Mouse (Mus musculus) R1 (cell line): ENCODE data around the gene Gm28729.
"Not testable (repeated sequence)": the region's sequence is repeated elsewhere in the genome, so short reads cannot be mapped to it uniquely, and the experiment has no call there.

Experiments used
- DNase-seq: peaks from one replicate; pipeline ENCODE4 v3.0.0-alpha.2; 2018; ENCODE audit warnings: low read depth, low spot score

Gm28729 gene

DNA sequence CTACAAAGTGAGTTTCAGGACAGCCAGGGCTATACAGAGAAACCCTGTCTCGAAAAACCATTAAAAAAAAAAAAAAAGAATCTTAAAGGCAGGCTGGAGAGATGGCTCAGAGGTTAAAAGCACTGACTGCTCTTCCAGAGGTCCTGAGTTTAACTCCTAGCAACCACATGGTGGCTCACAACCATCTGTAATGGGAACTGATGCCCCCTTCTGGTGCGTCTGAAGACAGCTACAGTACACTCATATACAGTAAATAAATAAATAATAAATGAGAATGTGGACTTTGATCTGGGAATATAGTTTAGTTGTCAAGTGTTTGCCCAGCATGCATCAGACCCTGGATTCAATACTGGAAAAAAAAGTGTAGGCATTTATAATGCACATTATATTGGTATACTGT is 3.5 kb downstream of the Gm28729 start:
- not testable (repeated sequence) for DNase-seq

DNA sequence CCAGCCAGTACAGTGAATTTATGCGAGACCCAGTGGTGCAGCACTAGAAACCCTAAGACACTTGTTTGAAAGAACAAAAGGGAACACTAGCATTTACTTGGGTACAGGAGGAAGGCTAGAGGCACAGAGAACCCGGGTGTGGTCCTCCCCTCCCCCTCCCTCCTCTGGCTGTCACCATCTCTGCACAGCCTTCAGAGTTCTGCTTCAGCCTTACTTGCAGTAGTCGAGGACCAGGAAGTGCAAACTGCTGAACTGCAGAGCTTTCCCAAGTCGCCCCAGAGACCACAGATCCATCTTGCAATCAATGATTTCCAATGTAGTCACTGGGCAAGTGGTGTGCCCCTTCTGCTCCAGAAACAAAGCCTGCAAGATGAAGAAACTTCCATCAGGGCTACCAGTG is 7.6 kb downstream of the Gm28729 start:
- DNase-seq, result no peak

DNA sequence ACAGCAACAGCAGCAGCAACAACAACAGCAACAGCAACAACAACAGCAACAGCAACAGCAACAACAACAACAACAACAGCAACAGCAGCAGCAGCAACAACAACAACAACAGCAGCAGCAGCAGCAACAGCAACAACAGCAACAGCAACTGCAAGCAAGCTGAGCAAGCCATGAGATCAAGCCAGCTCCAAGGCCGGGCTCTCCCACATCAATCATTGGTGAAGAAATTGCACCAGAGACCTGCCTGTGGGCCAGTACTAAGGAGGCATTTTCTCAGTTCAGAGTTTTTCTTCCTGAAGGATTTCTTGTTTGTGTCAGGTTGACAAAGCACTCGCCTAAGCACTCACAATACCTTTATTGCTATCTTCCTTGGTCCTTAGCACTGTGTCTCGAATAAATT is 8.3 kb downstream of the Gm28729 start:
- no peak for DNase-seq

DNA sequence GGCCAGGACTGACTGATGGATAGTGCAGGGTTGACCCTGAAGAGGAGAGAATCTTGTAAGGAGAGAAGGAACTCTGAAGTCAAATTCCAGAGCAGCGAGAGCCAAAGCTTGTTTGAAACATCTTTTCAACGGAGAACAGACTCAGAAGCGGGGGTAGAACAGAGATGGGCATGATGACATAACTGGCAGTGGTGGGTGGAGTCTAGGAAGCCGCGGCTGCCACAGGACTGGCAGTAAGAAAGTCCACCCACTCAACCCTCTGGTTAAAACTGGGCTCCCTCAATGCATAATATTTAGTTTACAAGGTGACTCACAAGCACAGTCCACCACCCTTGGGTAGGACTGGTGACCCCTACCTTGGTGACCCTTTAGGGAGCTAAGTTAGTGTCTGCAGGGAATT is 9.3 kb downstream of the Gm28729 start:
- DNase-seq, result no peak

DNA sequence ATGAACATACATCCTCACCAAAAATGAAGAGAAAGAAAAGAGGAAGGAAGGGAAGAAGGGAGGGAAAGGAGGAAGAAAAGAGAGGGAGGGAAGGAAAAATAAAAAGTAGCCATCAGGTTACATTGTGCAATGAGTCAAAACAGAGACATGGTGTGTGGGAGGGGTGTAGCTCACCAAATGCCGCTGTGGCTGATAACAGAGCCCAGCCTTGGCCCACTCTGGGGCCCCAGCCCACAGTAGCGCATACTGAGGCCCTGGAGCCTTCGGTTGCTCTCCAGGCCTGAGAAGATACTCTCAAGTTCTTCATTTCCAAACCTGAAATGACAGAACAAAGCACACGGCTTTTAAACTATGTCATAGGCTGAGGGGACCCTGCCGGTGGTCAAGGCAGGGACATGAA is 10.8 kb downstream of the Gm28729 start:
- no peak for DNase-seq

DNA sequence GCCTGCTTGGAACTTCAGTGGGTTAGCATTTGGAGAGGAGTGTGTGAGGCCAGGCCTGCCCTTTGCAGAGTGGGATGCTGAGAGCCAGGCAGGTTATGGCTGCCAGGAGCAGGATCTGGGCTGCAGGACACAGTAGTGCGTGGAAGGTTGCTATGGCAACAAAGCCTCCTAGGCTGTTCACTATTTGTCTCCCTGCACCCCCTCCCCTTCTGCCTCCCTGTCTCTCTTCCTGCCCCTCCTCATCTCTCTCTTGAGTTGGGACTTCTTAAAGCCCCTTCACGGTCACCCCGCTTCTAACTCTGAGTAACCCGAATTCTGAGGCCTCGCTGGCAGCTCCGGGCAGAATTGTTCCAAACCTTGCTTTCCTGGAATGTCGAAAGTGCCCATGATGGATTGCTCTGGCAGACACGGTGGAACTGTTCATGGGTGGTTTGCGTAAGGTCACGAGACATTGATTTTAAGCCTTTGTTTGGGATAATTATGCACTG is 19.0 kb downstream of the Gm28729 start:
- peak; percentile 73 for DNase-seq

DNA sequence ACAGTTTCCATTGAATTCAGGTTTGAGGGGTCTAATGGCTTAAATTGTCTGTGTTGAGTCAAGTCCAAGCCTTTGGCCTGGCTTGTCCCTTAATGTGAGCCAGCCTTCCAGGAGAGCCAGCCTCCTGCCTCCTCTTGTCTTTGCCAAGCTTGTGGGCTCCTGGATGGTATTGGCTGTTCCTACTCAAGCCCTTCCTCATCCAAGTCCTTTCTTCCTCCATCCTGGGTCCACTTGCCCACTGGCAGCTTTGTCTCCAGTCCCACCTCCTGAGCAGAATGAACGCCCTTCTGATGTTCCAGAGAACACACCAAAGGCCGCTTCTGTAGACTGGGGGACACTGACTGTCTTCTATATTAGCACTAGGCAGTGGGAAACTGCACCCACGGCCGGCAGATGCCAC is 19.9 kb downstream of the Gm28729 start:
- DNase-seq, result no peak

DNA sequence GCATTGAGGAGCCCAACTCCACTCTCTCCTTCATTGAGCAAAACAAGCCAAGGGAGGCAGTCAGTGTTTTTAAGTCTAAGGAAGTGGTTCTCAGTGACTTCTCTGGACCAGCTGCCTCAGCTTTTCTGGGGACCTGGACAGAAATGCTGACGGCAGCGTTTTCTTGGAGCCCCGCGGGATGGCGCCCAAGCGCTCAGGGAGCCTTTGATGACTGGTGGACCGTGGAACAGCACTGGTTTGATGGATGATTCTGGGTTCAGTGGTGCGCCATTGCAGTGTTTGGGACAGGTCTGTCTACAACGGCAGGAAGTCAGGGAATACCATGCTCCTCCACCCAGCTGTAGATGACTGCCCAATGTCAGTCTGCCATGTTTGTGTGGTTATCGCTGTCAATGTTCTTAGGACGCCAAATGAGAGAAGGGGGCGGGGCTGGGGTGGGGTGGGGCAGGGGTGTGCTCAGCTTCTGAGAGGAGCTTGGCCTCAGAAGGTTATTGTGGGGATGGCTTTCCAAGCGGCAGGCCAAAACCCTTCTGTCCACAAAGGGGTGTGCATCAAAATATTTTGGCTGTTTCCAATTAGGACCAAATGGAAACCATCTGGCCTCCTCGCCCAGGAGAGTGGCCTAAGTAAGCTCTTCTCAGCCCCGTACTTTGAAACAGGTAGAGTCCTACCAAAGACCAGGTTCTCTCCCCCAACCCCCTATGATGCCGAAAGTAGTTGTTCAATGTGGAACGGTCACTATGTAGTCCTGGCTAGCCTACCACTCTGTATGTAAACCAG is 20.8 kb downstream of the Gm28729 start:
- peak; percentile 71 for DNase-seq

DNA sequence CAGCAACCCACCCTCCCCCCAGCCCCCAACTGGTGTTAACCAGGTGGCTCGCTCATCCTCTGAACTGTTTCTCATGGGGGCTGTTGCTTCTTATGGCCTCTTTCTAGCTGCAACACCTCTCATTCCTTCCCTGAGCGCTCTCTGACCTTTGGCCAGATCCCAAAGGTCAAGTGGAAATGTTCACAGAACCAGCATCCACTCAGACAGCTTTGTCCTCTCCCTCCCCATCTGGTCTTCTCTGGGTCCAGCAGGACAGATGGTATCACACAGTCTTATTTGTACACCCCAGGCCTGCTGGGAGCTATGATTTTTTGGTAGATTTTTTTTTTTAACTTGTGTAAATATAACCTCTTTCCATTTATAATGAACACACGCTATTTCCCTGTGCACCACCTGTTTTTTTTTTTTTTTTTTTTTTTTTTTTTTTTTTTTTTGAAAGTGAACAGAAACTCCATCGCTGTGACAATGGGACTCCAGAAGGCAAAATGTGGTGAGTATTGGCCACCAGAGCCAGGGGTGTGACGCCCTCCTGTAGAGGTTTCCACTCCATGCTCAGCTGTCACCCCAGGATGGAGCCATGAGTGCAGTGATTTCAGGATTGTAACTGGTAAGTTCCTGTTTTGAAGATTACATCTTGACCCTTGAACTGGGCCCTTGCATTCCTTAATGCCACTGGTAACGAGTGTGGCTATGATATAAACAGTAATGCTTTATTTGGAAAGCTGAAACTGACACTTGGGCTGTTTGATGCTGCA is 22.0 kb downstream of the Gm28729 start:
- DNase-seq, result no peak

DNA sequence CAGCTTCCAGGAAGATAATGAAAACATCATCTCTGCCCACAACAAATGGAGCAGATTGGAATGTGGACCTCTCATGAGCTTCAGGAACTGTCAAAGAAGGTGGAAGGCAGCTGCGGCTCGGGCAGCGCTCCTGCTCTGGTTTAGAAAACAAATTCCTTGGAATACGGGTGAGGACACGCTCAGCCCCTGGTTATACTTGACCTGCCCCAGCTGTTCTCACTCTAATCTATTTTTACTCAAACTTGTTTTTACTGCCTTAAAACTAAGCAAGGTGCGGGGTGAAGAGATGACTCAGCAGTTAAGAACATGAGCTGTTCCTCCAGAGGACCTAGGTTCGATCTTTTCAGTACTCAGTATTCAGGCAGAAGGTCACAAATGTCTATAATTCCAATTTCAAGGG is 23.8 kb downstream of the Gm28729 start:
- DNase-seq, result no peak

DNA sequence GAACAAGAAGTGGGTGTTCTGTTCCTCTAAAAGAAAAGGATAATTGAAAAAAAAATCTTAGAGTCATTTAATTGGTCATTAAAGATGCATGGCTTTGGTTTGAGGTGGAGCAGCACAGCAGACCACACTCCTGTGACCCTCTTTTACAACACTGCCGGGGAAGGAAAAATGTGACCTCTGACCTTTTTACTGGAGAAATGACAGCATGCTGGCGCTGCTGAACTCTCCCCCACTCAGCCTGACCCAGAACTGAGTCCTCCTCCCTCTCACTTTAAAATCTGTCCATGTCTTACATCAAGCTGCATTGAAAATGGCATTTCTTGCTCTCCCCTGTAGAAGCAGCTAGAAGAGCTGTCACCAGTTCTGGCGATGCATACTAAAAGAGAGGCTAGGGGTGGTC is 31.9 kb downstream of the Gm28729 start:
- no peak for DNase-seq

DNA sequence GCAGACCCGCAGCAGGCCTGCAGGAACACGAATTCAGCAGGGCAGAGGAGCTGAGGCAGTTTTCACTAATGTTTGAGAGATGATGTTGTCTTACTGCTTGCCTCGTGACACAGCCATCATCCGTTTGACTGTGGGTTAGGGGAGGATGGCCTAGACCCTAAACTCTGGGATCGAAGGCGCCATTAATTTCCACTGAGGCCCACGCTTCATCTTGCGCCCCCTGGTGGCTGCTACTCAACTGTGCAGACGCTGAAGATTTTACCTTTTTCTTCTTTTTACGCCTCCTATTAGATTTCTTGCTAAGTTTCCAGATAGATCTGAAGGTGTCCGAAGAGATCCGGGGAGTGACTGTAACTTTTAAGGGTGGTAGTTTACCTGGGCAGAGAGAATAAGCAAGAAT is 33.3 kb downstream of the Gm28729 start:
- peak; percentile 86 for DNase-seq

DNA sequence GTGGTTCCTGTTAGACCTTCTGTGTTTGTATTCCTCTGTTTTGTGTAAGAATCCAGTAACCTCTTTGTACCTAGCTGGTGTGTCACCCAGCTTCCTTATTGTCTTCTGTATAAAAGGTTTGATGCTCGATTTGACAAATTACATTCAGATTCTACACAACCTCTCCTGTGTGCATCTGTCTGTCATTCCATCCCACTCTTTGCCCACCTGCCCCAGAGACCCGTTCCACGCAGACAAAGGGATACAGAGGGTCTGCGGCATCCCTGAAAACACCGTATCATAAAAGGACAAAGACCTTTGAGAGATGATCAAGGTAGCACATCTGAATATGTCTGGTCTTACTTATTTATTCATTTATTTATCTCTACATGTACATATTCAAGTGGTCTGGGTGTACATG is 37.2 kb downstream of the Gm28729 start:
- peak; percentile 60 for DNase-seq

DNA sequence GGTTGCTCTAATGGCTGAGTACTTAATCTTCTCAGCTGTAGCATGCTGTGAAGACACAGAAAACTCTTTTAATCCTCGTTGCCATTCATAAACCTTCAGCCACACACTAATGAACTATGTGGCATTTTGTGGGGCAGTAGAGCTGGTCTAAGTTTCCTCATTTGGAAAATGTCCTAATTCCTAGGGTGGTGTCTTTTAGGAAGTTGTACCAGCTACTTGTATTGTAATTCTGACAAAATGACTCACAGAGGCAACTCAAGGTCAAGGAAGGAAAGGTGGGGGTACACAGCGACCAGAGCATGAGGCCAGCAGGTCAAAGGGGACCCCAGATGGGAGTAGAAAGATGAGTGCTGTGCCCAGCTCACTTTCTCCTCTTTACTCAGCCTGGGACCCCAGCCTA is 41.4 kb downstream of the Gm28729 start:
- peak; percentile 47 for DNase-seq

DNA sequence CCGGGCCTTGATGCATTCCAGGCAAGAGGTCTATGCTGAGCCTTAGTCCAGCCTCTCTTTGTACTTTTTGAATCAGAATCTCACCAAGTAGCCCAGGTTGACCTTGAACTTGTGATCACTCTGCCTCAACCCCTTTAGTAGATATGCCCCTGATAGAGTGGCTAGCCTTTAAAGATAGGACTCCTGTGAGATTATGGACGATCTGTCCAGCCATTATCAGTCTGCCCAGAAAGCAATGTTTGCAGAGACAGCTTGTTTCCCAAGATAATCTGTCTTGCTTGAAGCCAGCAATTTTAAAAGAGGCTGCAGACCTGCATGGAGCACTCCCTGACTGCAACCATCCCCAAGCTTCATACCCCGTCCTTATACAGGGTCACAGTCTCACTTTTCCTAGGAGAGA is 42.0 kb downstream of the Gm28729 start:
- DNase-seq, result no peak

DNA sequence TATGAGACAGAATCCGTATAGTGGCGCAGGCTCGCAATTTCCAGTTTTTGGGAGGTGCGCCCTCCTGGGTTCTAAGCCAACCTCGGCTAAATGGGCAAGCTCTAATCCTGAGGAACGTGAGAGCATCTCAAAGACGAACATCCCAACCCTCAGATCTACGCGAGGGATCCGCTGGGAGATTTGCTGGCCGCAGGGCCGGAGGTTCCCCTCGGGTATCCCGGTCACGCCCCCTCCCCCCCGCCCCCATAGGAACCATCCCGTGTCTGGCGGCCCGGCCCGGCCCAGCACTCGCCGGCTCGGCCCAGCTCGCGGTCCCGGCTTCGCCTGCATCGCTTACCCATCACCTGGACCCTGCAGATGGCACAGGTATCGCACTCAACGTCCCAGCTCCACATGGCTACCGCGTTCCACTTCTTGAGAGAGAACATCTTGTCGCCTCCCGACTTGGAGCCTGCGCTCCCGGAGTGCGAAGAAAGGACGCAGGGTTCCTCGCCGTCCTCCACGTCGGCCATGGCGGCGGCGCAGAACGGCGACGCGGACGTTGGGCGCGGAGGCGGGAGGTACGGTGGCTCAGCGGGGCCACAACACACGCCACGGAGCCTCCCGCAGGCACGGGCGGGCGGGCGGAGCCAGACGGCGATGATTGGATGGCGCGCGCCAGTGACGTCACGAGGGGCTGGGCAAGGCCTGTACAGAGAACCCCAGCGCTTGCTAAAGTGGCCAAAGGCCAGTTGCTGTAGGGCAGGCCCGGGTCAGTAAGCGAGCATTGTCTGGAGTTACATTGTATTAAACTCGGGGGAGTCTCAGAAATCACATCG is 46.8 kb downstream of the Gm28729 start, which contains the start of gene Rnf7:
Rnf7 (minus strand) TSS at position 605 of the 818 bp plus-strand sequence.
- peak; percentile 96 for DNase-seq

DNA sequence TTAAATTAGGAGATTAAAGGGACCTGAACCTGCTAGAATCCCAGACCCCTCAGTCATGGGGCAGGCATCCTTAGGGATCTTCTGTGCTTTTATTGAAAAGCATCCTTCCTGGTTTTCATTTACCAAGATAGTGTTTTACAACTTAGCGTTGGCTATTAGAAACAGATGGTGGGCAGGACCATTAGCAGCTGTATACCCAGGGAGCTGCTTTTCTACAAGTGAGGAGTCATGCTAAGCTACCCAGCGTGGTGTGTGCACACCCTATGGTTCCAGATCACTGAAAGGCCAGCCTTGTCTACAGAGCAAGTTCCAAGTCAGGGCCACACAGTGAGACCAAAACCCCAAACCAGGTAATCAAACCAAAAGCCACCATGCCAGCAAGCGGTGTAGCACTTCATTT is 52.7 kb downstream of the Gm28729 start:
- no peak for DNase-seq

DNA sequence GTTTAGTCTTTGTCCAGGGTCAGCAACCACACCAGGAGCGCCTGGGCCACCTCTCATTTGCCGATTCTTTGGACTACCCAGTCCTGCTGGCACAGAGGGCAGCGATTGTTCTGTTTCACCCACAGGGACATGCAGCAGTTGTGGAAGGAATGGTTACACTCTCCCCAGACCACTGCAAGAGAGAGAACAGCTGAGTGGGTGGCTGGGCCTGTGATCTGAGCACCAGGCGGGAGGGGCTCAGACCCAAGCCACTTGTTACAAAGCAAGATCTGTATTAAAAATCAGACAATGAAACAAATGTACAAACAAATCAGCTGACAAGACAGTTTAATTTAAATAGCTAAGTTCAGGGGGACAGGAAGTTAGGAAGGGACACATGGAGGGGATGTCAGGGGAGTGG is 53.4 kb downstream of the Gm28729 start:
- DNase-seq, result not testable (repeated sequence)

DNA sequence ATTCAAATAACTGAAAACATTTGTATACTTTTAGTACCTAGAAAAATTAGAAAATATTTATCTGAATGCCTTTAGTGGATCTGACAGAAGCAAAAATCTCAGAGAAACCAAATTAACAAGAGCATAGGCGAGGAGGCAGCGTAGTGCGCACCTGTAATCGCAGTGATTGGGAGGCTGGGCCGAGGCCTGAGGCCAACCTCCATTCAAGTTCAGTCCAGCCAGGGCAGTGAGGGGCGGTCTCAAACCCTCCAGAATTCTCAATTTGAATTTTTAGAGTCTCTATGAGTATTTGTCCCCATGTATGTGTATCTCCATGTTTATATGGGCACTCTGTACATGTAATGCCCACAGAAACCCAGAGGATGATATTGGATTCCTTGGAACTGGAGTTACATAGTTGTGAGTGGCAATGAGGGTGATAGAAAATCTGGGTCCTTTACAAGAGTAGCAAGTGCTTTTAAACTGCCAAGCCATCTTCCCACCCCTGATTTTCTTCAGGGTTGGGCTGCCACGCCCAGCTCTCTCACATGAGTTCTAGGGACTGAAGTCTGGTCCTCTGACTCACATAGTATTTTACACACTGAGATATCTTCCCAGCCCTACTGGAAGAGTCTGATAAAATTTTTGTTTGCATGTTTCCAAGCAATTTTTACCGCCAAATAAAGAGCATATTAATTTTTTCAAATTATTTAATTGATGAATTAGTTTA is 54.6 kb downstream of the Gm28729 start:
- DNase-seq, result peak; percentile 44

DNA sequence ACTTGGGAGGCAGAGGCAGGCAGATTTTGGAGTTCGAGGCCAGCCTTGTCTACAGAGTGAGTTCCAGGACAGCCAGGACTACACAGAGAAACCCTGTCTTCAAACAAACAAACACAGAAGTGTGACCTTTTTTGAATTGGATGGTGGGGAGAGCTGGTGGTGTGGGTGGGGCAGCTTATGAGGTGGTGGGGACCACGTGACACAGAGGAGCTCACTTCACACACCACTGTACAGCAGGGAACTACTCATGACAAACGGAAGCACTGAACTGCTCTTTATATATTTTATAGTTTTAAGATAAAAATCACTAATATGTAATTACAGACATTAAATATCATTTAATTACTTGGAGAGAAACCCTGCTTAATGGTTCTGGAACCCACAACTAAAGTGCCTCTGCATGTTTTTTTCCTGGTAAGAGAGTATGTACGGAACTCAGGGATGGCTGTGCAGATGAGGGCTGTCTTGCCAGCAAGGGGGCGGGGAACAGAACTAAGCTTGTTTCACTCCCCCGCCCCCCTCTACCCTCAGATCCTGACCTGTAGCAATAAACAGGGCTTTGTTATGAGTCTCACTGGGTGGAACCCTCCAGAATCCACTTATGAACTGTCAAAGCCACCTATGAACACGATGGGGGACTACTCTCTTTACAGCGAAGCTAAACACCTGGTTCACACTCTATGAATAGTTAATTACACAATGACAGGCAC is 55.4 kb downstream of the Gm28729 start:
- peak; percentile 76 for DNase-seq

DNA sequence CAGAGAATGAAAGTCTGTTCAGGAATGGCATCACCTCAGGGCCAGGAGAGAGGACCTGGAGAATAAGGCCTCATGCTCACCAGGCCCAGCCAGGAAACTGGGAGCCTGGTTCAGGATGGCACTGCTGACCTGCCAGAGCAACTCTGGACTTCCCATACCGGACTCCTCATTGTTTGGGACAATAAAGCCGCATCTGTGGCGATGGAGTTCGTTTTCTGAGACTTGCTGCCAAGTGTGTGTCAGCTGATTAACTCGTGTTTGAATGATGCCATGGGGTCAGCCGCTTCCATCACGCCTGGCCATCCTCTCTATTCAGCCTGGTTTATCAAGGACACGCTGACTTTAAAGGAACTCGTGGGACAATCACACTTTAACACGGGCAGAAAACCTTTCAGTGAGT is 61.4 kb downstream of the Gm28729 start:
- no peak for DNase-seq
